Mouse (Mus musculus) kidney, postnatal 4 days (tissue): ENCODE measurements around the gene Ormdl3.

ENCODE experiments used
- DNase-seq, 2 experiments: peaks; one replicate each; pipeline ENCODE4 v3.0.0; 2021; ENCODE audit warnings: mixed read lengths in 2 of 2

Gene Ormdl3

GRCm38 (mm10) chr11:98550311-98550974, 36.7 kb downstream of the Ormdl3 start:
- DNase-seq: no peak

- no peak for DNase-seq
Observed at GRCm38 (mm10) chr11:98549363-98549762, 37.8 kb downstream of the Ormdl3 start.

- DNase-seq: no peak
Observed at GRCm38 (mm10) chr11:98547308-98547693, 39.9 kb downstream of the Ormdl3 start.

- no peak for DNase-seq
Observed at GRCm38 (mm10) chr11:98546529-98547307, 40.5 kb downstream of the Ormdl3 start.

GRCm38 (mm10) chr11:98545711-98546231, 41.4 kb downstream of the Ormdl3 start, which contains the start of gene Ikzf3:
Ikzf3 (minus strand) TSS chr11:98546031.
- DNase-seq: peak; percentile 36 to 62

- no peak for DNase-seq
Observed at GRCm38 (mm10) chr11:98544890-98545677, 42.1 kb downstream of the Ormdl3 start.

GRCm38 (mm10) chr11:98543414-98543813, 43.8 kb downstream of the Ormdl3 start:
- no peak for DNase-seq

- no peak for DNase-seq
Observed at GRCm38 (mm10) chr11:98542553-98542952, 44.6 kb downstream of the Ormdl3 start.

- peak in 1 of 2 experiments; percentile 10 for DNase-seq
Observed at GRCm38 (mm10) chr11:98540319-98540718, 46.8 kb downstream of the Ormdl3 start.

- no peak for DNase-seq
Observed at GRCm38 (mm10) chr11:98537480-98538034, 49.6 kb downstream of the Ormdl3 start.
